Mouse (Mus musculus) gastrocnemius, adult 2 months (tissue): ENCODE measurements around the gene Il1f5. TPM values are rescaled to one million over a fixed set of nuclear protein-coding genes. Genes with fewer than 3 reads are reported as not detected.

Experiments
- DNase-seq: peaks from one replicate; pipeline ENCODE4 v3.0.0; 2022
- H3K27ac ChIP-seq: fragments of 200-600 bp; 2 replicates; pipeline ENCODE4 v1.8.1; 2022; ENCODE audit warnings: mild to moderate bottlenecking
- H3K4me3 ChIP-seq: fragments of 200-600 bp; 2 replicates; pipeline ENCODE4 v1.8.1; 2022; ENCODE audit warnings: mild to moderate bottlenecking, moderate library complexity
- CTCF ChIP-seq: fragments of 200-600 bp; IDR thresholded peaks from 2 replicates; pipeline ENCODE4 v1.8.1; 2022; ENCODE audit warnings: antibody characterized with exemption, mild to moderate bottlenecking, moderate library complexity
- intact Hi-C: fragments of 180-260 bp; cut with DNase I; formaldehyde crosslinking; loops from one replicate; pipeline ENCODE4 v1.15.1; 2025
- long read RNA-seq, 2 experiments: library from polyadenylated mRNA; stranded (forward); transcript quantifications; one replicate each; pipeline ENCODE4 v2.0.0; 2021
- total RNA-seq, 2 experiments: library from RNA; stranded (reverse); gene quantifications; 2 replicates each; pipeline ENCODE4 v1.2.3; 2021

Gene Il1f5
- total RNA-seq = not detected
- long read RNA-seq, experiment 1 = 0 reads
- long read RNA-seq, experiment 2 = 0 reads

GRCm38 (mm10) chr2:24276654-24277053, at the start of gene Il1f5:
Il1f5 (plus strand) TSS chr2:24276954.
- no peak for TF ChIP-seq CTCF
- intact Hi-C loops = no loop called here
- Histone ChIP-seq H3K4me3 (no peak within 1 kb of the TSS), H3K27ac (no peak within 1 kb of the TSS)
- no peak for DNase-seq

GRCm38 (mm10) chr2:24227191-24227590, 49.6 kb upstream of the Il1f5 start:
- intact Hi-C loops = no loop called here
- DNase-seq = no peak
- no peak overlapping the region for H3K4me3 ChIP-seq
- no peak for TF ChIP-seq CTCF
- H3K27ac ChIP-seq = no peak overlapping the region

GRCm38 (mm10) chr2:24267503-24267902, 9.3 kb upstream of the Il1f5 start:
- no peak for DNase-seq
- H3K4me3 ChIP-seq = no peak overlapping the region
- intact Hi-C loops = no loop called here
- TF ChIP-seq CTCF = no peak
- no peak overlapping the region for H3K27ac ChIP-seq

GRCm38 (mm10) chr2:24273619-24274018, 3.1 kb upstream of the Il1f5 start:
- H3K4me3 ChIP-seq = no peak overlapping the region

GRCm38 (mm10) chr2:24275146-24275545, 1.6 kb upstream of the Il1f5 start:
- no peak overlapping the region for H3K4me3 ChIP-seq
- intact Hi-C loops = no loop called here
- H3K27ac ChIP-seq = no peak overlapping the region
- no peak for DNase-seq
- no peak for TF ChIP-seq CTCF

More at GRCm38 (mm10) chr2:24273619-24274018, 3.1 kb upstream of the Il1f5 start:
- no peak for TF ChIP-seq CTCF
- no peak overlapping the region for H3K27ac ChIP-seq
- intact Hi-C loops = no loop called here
- DNase-seq = no peak

- intact Hi-C loops = no loop called here
- Histone ChIP-seq H3K27ac (no peak within 1 kb of the TSS), H3K4me3 (no peak within 1 kb of the TSS)
- TF ChIP-seq CTCF = no peak
- no peak for DNase-seq
These were observed 14.1 kb downstream of the Il1f5 start, which contains the start of gene Il1f10 for GRCm38 (mm10) chr2:24290896-24291295. Il1f10 (plus strand) TSS chr2:24291196.

- intact Hi-C loops = no loop called here
- Histone ChIP-seq H3K27ac (no peak overlapping the region), H3K4me3 (no peak overlapping the region)
- no peak for DNase-seq
- TF ChIP-seq CTCF = no peak
These were observed 17.9 kb downstream of the Il1f5 start for GRCm38 (mm10) chr2:24294616-24295015.

- TF ChIP-seq CTCF = peak; percentile 71
- Histone ChIP-seq H3K27ac (no peak overlapping the region), H3K4me3 (no peak overlapping the region)
- intact Hi-C loops = loop anchor here (2.0 kb wide), 1 partner anchor 108 kb away; no protein-coding TSS in a partner anchor
- DNase-seq = no peak
These were observed 20.1 kb downstream of the Il1f5 start for GRCm38 (mm10) chr2:24296837-24297236.

GRCm38 (mm10) chr2:24311302-24312001, 34.7 kb downstream of the Il1f5 start:
- intact Hi-C loops = no loop called here

GRCm38 (mm10) chr2:24316919-24317318, 40.2 kb downstream of the Il1f5 start:
- no peak for DNase-seq
- Histone ChIP-seq H3K27ac (no peak overlapping the region), H3K4me3 (no peak overlapping the region)
- TF ChIP-seq CTCF = no peak
- intact Hi-C loops = no loop called here

More at GRCm38 (mm10) chr2:24311302-24312001, 34.7 kb downstream of the Il1f5 start:
- DNase-seq = no peak
- no peak for TF ChIP-seq CTCF
- Histone ChIP-seq H3K27ac (no peak overlapping the region), H3K4me3 (no peak overlapping the region)

- DNase-seq = no peak
- no peak for TF ChIP-seq CTCF
- no peak overlapping the region for H3K4me3 ChIP-seq
- no peak overlapping the region for H3K27ac ChIP-seq
- intact Hi-C loops = no loop called here
These were observed 41.3 kb downstream of the Il1f5 start for GRCm38 (mm10) chr2:24317919-24318598.

Other genes with a start within 250 kb of the Il1f5 start
- gene Hnmt, start 227.6 kb upstream of the Il1f5 start, total RNA-seq = 1 to 10 TPM; 5.1 to 6.7 TPM
- gene Tbpl2, start 180.4 kb upstream of the Il1f5 start, total RNA-seq = not detected
- gene Il1f8, start 123.8 kb upstream of the Il1f5 start, total RNA-seq = not detected
- not detected for gene Il1f9, start 90.5 kb upstream of the Il1f5 start, total RNA-seq
- not detected for gene Il1f6, start 61.5 kb upstream of the Il1f5 start, total RNA-seq
- gene Il1f10, start 14.2 kb downstream of the Il1f5 start, total RNA-seq = not detected
- gene Il1rn, start 59.9 kb downstream of the Il1f5 start, total RNA-seq = not detected
- under 1 TPM; 0.20 to 0.36 TPM for gene Psd4, start 90.6 kb downstream of the Il1f5 start, total RNA-seq
- not detected for gene Pax8, start 198.6 kb downstream of the Il1f5 start, total RNA-seq